Mouse (Mus musculus) CH12.LX (cell line): ENCODE data around the gene Adap1. TPM values are rescaled to one million over a fixed set of nuclear protein-coding genes. Genes with fewer than 3 reads are reported as not detected.
A peak's percentile ranks its signal among the peaks of the same experiment; 100 is the strongest.

Experiments
- DNase-seq: peaks from one replicate; pipeline ENCODE4 v3.0.0-alpha.2; 2013; ENCODE audit errors: extremely low read depth
- H3K27ac ChIP-seq: 2 replicates; pipeline ENCODE4 v1.5.1; 2012; ENCODE audit warnings: low read depth, mild to moderate bottlenecking, control low read depth, moderate library complexity; ENCODE audit not compliant: insufficient read depth
- H3K27me3 ChIP-seq: replicated peaks from 2 replicates; pipeline ENCODE3; 2012; ENCODE audit warnings: inconsistent platforms
- H3K36me3 ChIP-seq, 2 experiments: replicated peaks in 1 of 2; 2 replicates each; pipeline versions ENCODE3 to v1.6.1; 2012; ENCODE audit warnings: inconsistent platforms in 1 of 2, low read length in 1 of 2, mild to moderate bottlenecking in 1 of 2, mixed read lengths in 1 of 2, moderate library complexity in 1 of 2; ENCODE audit not compliant: control insufficient read depth in 1 of 2, insufficient read depth in 1 of 2
- H3K4me1 ChIP-seq, 2 experiments: 2 replicates each; pipeline ENCODE4 v1.6.1; 2012; ENCODE audit warnings: inconsistent platforms in 1 of 2, moderate library complexity in 1 of 2; ENCODE audit not compliant: insufficient read depth in 2 of 2, control insufficient read depth in 1 of 2
- H3K4me2 ChIP-seq: 2 replicates; pipeline ENCODE4 v1.6.1; 2012; ENCODE audit warnings: low read depth, mild to moderate bottlenecking, control low read depth; ENCODE audit not compliant: poor library complexity, insufficient read depth, severe bottlenecking
- H3K4me3 ChIP-seq, 3 experiments: fragments of 150-350 bp in 1 of 3; sonication (generic) in 1 of 3; replicated peaks in 1 of 3; 2 replicates each; pipeline versions ENCODE3 to v1.5.1; 2011 to 2012; ENCODE audit warnings: low read depth in 2 of 3, low read length in 2 of 3, mild to moderate bottlenecking in 2 of 3, moderate library complexity in 2 of 3, control low read depth in 1 of 3, improper control_type of control experiment in 1 of 3, inconsistent platforms in 1 of 3, mixed read lengths in 1 of 3; ENCODE audit not compliant: poor library complexity in 1 of 3
- H3K79me2 ChIP-seq: replicated peaks from 2 replicates; pipeline ENCODE4 v1.6.1; 2012; ENCODE audit warnings: mild to moderate bottlenecking, moderate library complexity; ENCODE audit not compliant: control insufficient read depth, poor library complexity, insufficient read depth, severe bottlenecking; ENCODE audit errors: extremely low read depth
- H3K9ac ChIP-seq: 2 replicates; pipeline ENCODE4 v1.6.1; 2012; ENCODE audit warnings: low read depth, mild to moderate bottlenecking, control low read depth, moderate library complexity; ENCODE audit not compliant: insufficient read depth
- H3K9me3 ChIP-seq: replicated peaks from 2 replicates; pipeline ENCODE3; 2012; ENCODE audit warnings: low read length, inconsistent platforms, mixed read lengths
- CHD1 ChIP-seq: IDR thresholded peaks from 2 replicates; pipeline ENCODE4 v1.6.1; 2012; ENCODE audit warnings: low read depth, low read length, improper control_type of control experiment, inconsistent platforms
- CHD2 ChIP-seq: IDR thresholded peaks from 2 replicates; pipeline ENCODE4 v1.6.1; 2011; ENCODE audit warnings: low read length, improper control_type of control experiment
- ELF1 ChIP-seq: IDR thresholded peaks from 2 replicates; pipeline ENCODE4 v1.6.1; 2014; ENCODE audit warnings: low read depth, mild to moderate bottlenecking, inconsistent platforms, low read length, improper control_type of control experiment
- EP300 ChIP-seq: IDR thresholded peaks from 2 replicates; pipeline ENCODE4 v1.6.1; 2011; ENCODE audit warnings: low read length, improper control_type of control experiment
- IRF4 ChIP-seq: IDR thresholded peaks from 2 replicates; pipeline ENCODE4 v1.6.1; 2014; ENCODE audit warnings: low read depth, mild to moderate bottlenecking, inconsistent platforms, low read length, improper control_type of control experiment
- JUN ChIP-seq: IDR thresholded peaks from 2 replicates; pipeline ENCODE4 v1.6.1; 2011; ENCODE audit warnings: low read depth, mild to moderate bottlenecking, low read length, improper control_type of control experiment, moderate library complexity; ENCODE audit not compliant: insufficient read depth
- KAT2A ChIP-seq: IDR thresholded peaks from 2 replicates; pipeline ENCODE4 v1.6.1; 2012; ENCODE audit warnings: low read length, improper control_type of control experiment, inconsistent platforms; ENCODE audit not compliant: insufficient replicate concordance
- MAFK ChIP-seq: IDR thresholded peaks from 2 replicates; pipeline ENCODE4 v1.6.1; 2011; ENCODE audit warnings: low read length, improper control_type of control experiment; ENCODE audit not compliant: insufficient replicate concordance
- MAX ChIP-seq: IDR thresholded peaks from 2 replicates; pipeline ENCODE4 v1.6.1; 2011; ENCODE audit warnings: low read length, improper control_type of control experiment
- MEF2A ChIP-seq: IDR thresholded peaks from 2 replicates; pipeline ENCODE4 v1.6.1; 2014; ENCODE audit warnings: low read depth, mild to moderate bottlenecking, inconsistent platforms, low read length, improper control_type of control experiment, borderline replicate concordance
- MXI1 ChIP-seq: IDR thresholded peaks from 2 replicates; pipeline ENCODE4 v1.6.1; 2011; ENCODE audit warnings: mild to moderate bottlenecking, low read depth, low read length, improper control_type of control experiment
- NRF1 ChIP-seq: IDR thresholded peaks from 2 replicates; pipeline ENCODE4 v1.6.1; 2014; ENCODE audit warnings: low read depth, mild to moderate bottlenecking, inconsistent platforms, low read length, improper control_type of control experiment, moderate library complexity
- PAX5 ChIP-seq: IDR thresholded peaks from 2 replicates; pipeline ENCODE4 v1.6.1; 2012; ENCODE audit warnings: low read length, inconsistent platforms, mixed read lengths
- POLR2A ChIP-seq: IDR thresholded peaks from 2 replicates; pipeline ENCODE4 v1.6.1; 2011; ENCODE audit warnings: low read depth, mild to moderate bottlenecking, improper control_type of control experiment, low read length
- RCOR1 ChIP-seq: conservative IDR thresholded peaks from 2 replicates; pipeline ENCODE4 v1.6.1; 2012; ENCODE audit warnings: low read depth, mild to moderate bottlenecking, inconsistent platforms, low read length, improper control_type of control experiment
- SMC3 ChIP-seq: IDR thresholded peaks from 2 replicates; pipeline ENCODE4 v1.6.1; 2011; ENCODE audit warnings: low read depth, low read length, improper control_type of control experiment
- TBP ChIP-seq: conservative IDR thresholded peaks from 2 replicates; pipeline ENCODE4 v1.6.1; 2011; ENCODE audit warnings: low read depth, low read length, improper control_type of control experiment
- TCF12 ChIP-seq: IDR thresholded peaks from 2 replicates; pipeline ENCODE4 v1.6.1; 2014; ENCODE audit warnings: low read depth, mild to moderate bottlenecking, inconsistent platforms, low read length, improper control_type of control experiment
- UBTF ChIP-seq: IDR thresholded peaks from 2 replicates; pipeline ENCODE4 v1.6.1; 2012; ENCODE audit warnings: low read depth, mild to moderate bottlenecking, inconsistent platforms, low read length, improper control_type of control experiment, moderate library complexity
- USF2 ChIP-seq: conservative IDR thresholded peaks from 2 replicates; pipeline ENCODE4 v1.6.1; 2011; ENCODE audit warnings: low read depth, low read length, improper control_type of control experiment
- ZC3H11A ChIP-seq: IDR thresholded peaks from 2 replicates; pipeline ENCODE4 v1.6.1; 2012; ENCODE audit warnings: low read depth, mild to moderate bottlenecking, inconsistent platforms, low read length, improper control_type of control experiment
- ZKSCAN1 ChIP-seq: IDR thresholded peaks from 2 replicates; pipeline ENCODE4 v1.6.1; 2012; ENCODE audit warnings: low read depth, inconsistent platforms, low read length, improper control_type of control experiment, borderline replicate concordance
- ZMIZ1 ChIP-seq: IDR thresholded peaks from 2 replicates; pipeline ENCODE4 v1.6.1; 2012; ENCODE audit warnings: low read depth, mild to moderate bottlenecking, inconsistent platforms, low read length, improper control_type of control experiment
- dilution Hi-C: fragments of 300-500 bp; cut with MboI; formaldehyde crosslinking; loops from 2 replicates; pipeline ENCODE4 v1.14.3; 2020; ENCODE audit warnings: low sequenced_read_pairs; ENCODE audit not compliant: extremely low pct_unique_long_range_greater_than_20kb, extremely low pct_ligation_motif_present
- in situ Hi-C: fragments of 300-500 bp; cut with MboI; formaldehyde crosslinking; loops from 3 replicates; pipeline ENCODE4 v1.14.3; 2019; ENCODE audit warnings: low sequenced_read_pairs, low pct_ligation_motif_present, low pct_unique_long_range_greater_than_20kb, mixed read lengths
- polyA plus RNA-seq: library from polyadenylated mRNA; unstranded; fragments of >175 nt; gene quantifications from 2 replicates; pipeline ENCODE4 v1.2.1, GENCODE M21; 2012; ENCODE audit warnings: low read depth; ENCODE audit not compliant: insufficient read length
- total RNA-seq, 2 experiments: library from RNA; depleted of rRNA; stranded (reverse); fragments of 300-350 nt in 1 of 2; fragments of >200 nt in 1 of 2; gene quantifications; 2 replicates each; pipeline ENCODE4 v1.2.3; 2012 to 2014

The Adap1 gene
- total and polyA plus RNA-seq, 3 experiments, result 53.9 to 73.2 (median 70.7) TPM

DNA sequence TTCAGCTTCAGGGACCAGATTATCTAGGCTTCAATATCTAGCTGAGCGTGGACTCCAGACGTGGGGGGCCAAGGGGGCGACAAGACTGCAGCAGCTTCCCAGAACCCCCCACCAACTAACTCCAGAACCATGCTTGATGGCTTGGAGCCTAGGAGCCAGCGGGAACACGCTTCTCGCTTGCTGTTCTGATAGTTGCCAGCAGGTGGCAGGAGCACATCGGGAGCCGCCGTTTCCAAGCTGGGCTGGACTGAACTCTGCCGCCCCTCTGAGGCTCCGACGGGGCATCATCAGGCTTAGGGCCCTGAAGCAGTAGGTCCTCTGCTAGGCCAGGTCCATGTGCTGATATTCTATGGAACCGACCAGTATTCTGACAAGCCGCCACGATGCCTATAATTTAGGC is 43.2 kb downstream of the Adap1 start (continued):
- TF ChIP-seq ZKSCAN1 (no peak), TBP (no peak), NRF1 (0 out of 2 replicates have a peak, but pooled peaks have one; percentile 39), IRF4 (peak; percentile 75; the same call in 1 of the 2 replicates), MAX (peak; percentile 41; the same call in 1 of the 2 replicates)

DNA sequence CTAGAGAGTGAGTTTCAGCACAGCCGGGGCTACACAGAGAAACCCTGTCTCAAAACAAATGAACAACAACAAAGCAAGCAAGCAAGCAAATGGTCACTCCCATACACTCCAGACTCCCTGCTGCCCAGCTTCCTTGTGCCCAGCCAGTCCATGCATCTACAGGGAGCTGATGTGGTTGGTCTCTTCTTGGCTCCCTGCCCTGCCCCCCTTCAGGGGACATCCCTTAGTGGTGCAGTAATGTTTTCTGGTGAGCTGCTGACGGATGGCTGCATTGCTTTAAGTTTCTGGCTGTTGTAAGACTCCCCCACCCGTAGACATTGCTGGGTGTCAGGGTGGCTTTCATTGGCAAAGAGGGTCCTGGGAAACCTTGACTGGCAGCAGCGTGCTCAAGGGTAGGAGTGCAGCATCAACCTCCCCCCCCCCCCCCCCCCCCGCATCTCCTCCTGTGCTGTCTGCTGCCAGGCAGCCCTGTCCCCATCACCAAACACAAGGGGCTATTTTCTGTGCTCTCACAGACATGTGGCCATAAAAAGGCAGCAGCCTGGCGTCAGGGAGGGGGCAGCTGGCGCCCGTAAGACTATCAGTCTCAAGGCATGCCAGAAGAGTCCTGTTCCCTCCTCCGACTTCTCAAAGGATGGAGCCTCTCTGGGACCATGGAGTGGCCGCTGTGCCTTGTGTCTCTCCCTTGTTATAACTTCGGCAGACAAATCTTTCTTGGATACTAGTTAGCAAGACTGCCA is 43.9 kb downstream of the Adap1 start:
- Histone ChIP-seq H3K4me1 (peaks cover 41 to 51% of the 10 kb centered on the region in 2 experiments), H3K79me2 (no peaks in the 10 kb centered on the region), H3K36me3 (peaks cover 50 to 85% of the 10 kb centered on the region in 2 experiments), H3K4me3 (no peak overlapping the region), H3K27me3 (no peaks in the 10 kb centered on the region), H3K9me3 (peaks cover 8% of the 10 kb centered on the region), H3K27ac (no peak overlapping the region), H3K9ac (no peak overlapping the region), H3K4me2 (no peak overlapping the region)
- dilution Hi-C loops, result no loop called here
- TF ChIP-seq UBTF, result no peak
- no peak for TF ChIP-seq ZMIZ1
- TF ChIP-seq CHD1, result no peak
- TF ChIP-seq USF2, result no peak
- TF ChIP-seq MXI1, result no peak
- TF ChIP-seq SMC3, result no peak
- no peak for TF ChIP-seq JUN
- TF ChIP-seq MAFK, result no peak
- no peak for TF ChIP-seq ZC3H11A
- TF ChIP-seq MAX, result no peak
- TF ChIP-seq PAX5, result no peak
- TF ChIP-seq MEF2A, result no peak
- no peak for TF ChIP-seq CHD2
- no peak for TF ChIP-seq KAT2A
- no peak for TF ChIP-seq TCF12
- TF ChIP-seq POLR2A, result no peak
- no peak for TF ChIP-seq EP300
- TF ChIP-seq TBP, result no peak
- no peak for TF ChIP-seq RCOR1
- TF ChIP-seq ELF1, result no peak
- DNase-seq, result no peak
- in situ Hi-C loops, result loop anchor here (5.0 kb wide), 1 partner anchor 46 kb away; the partner anchor contains the start of gene Adap1
